Mouse (Mus musculus) stomach, postnatal 0 days (tissue): Measurements from ENCODE around the gene Itgb1bp1.

Experiments
- CTCF ChIP-seq: IDR thresholded peaks from 2 replicates; pipeline ENCODE4 v1.5.1; 2016; ENCODE audit warnings: antibody characterized with exemption, low read depth, mild to moderate bottlenecking, moderate library complexity
- EP300 ChIP-seq: optimal IDR thresholded peaks from 2 replicates; pipeline ENCODE3; 2016; ENCODE audit warnings: antibody characterized with exemption

DNA sequence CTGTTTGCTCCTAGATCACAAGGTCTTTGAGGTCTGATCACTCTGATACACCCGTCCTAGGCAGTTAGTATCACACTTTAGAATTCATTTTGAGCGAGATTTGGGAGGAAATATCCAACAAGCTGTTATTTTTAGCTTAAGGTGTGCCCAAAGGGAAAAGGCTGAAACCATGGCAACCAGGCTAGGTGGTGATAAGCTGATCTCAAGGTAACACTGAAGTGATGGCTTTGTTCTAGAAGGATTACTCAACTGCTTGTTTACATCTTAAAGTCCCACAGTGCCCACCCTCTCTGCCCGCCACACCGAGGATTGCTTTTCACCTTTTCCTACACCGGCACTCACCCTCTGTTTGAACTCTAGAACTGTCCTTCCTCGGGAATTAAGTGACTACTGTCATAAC is 3.6 kb upstream of the Itgb1bp1 start:
- no peak for TF ChIP-seq CTCF
- TF ChIP-seq EP300: no peak
